Mouse (Mus musculus) lung, postnatal 4 days (tissue): ENCODE measurements around the gene Ifit1bl1.
A peak's percentile ranks its signal among the peaks of the same experiment; 100 is the strongest.
"Not testable (repeated sequence)": the region's sequence is repeated elsewhere in the genome, so short reads cannot be mapped to it uniquely, and the experiment has no call there.

Experiments used
- DNase-seq, 2 experiments: peaks; one replicate each; pipeline ENCODE4 v3.0.0; 2021

Gene Ifit1bl1

DNA sequence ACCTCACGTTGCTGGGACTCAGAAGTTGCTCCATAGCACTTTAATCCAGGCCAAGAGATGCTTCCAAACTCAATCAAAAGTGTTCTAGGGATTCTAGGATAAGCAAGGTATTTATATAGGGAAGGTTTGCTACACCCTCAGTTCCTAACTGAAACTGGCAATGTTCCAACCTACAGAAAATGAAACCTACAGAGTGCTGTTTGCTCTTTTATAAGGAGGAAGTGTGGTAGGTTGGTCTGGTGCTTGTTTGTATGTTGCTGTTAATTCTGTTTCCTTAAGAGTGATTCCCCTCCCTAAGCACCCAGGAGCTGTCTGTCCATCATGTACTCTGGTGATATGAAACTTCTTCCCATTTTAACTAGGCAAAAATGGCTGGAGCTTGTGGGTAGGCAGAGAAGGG, at the start of gene Ifit1bl1:
Gene Ifit1bl1 (minus strand): TSS at position 69 of the 400 bp plus-strand sequence.
- not testable (repeated sequence) for DNase-seq

DNA sequence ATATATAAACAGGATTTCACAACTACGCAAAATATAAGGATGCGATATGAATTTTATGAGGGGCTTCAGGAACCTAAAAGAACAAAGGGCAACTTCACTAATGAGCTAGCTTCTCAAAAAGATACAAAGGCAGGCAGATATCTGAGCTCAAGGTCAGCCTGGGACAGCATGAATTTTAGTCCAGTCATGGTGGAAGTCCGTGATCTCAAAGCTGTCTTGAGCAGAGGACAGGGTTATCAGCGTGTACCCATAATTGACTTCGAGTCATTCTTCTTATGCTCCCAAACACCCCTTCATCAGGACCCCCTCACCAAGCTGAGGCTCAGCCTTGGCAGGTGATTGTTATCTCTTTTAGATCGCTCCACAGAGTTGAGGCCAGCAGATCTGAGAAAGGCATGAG, 49.2 kb upstream of the Ifit1bl1 start:
- DNase-seq: no peak

DNA sequence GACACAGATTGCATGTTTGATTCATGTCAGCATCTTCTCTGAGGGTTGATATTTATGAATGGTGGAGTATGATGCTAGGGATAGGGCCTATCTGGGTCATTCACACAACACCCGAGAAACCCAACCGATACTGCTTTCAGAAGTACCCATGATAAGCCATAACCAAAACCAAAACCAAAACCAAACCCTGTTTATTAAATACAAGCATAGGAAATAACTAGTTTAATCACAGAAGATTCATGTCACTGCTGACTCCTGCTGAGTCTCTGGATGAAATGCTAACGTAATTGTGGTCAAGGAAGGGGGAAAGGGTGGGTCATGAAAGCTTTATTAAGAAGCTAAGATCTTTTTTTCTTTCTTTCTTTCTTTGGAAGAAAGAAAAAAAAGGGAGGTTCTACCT, 48.5 kb upstream of the Ifit1bl1 start:
- no peak for DNase-seq

DNA sequence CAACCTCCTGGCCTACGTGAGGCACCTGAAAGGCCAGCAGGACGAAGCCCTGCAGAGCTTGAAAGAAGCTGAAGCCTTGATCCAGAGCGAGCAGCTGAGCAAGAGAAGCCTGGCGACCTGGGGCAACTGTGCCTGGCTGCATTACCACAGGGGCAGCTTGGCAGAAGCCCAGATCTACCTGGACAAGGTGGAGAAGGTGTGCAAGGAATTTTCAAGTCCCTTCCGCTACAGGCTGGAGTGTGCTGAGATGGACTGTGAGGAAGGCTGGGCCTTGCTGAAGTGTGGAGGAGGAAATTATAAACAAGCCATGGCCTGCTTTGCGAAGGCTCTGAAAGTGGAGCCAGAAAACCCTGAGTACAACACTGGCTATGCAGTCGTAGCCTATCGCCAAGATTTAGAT, 45.9 kb upstream of the Ifit1bl1 start:
- peak; percentile 53 to 74 for DNase-seq

DNA sequence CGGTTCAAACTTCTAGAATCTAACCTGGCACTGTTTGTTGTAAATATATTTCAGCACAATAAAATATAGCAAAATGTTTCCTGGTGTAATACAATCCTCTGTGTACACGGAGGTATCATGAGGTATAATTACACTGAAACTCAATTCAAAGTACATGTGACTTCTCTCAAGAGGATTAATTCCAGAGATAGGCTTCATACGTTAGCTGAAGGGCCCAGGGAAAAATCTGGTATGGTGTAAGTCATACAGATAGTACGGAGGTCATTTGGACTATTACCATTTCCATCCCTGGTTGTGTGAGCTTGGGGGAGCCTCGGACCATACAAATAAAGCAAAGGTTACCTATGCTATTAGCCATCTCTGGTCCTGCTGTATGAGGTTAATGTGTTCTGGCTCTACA, 40.9 kb upstream of the Ifit1bl1 start:
- DNase-seq: no peak

DNA sequence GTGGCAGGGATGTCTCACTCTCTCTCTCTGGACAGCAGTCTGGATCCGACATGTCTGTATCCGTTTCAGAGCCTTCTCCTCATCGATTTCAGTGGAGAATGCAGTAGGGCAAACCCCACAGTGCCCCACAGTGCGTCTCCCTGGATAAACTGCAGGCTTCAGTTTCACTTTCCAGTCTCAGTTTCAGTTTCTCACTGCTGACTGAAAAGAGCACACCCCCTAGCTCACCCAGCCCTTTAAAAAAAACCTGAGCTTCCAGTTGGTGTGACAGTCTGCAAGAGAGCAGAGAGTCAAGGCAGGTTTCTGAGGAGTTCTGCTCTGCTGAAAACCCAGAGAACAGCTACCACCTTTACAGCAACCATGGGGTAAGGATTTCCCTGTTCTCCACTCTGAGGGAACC, 38.9 kb upstream of the Ifit1bl1 start, which contains the start of the genes Ifit1bl2 and Ifit1:
Gene Ifit1bl2 (minus strand): TSS at position 121 of the 400 bp plus-strand sequence.
Gene Ifit1 (plus strand): TSS at position 249 of the 400 bp plus-strand sequence.
- DNase-seq: peak in 1 of 2 experiments; percentile 16

DNA sequence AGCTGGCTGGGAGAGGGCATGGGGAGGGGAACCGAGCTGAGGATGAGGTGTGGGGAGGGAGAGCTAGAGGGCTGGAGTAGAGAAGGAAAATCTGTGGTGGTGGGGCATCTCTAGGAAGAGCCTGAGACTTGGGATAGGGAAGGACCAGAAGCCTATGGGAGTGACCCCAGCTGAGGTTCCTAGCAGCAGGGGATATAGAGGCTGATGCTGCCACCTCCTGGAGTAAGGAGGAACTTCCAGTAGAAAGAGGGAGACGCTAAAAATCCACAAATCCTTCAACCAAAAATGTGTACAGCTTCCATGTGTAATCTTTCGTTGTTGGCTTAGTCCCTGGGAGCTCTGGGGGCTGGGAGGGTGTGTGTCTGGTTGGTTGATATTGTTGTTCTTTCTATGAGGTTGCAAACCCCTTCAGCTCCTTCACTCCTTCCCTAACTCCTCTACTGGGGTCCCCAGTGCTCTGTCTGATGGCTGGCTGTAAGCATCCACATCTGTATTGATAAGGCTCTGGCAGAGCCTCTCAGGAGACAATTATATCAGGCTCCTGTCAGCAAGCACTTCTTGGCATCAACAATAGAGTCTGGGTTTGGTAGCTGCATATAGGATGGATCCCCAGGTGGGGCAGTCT, 35.3 kb upstream of the Ifit1bl1 start:
- DNase-seq: peak; percentile 28 to 73

DNA sequence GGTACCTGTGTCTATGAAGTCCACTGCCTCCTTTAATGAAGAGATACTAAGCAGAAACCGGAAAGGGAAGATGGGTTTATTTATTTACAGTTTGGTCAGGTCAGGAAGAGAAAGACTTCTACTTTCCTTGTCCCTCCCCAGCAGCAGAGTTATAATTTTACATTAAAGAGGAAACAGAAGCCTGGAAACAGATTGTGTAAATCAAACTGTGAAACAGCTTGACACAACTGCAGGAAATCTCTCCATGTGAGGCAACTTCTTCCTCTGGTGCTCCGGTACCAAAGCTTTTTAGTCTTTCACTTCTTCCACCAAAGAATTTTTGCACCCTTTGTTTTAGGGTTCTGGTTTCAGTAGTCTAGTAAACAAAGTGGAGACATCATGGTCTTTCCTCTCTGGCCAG, 31.7 kb upstream of the Ifit1bl1 start:
- DNase-seq: no peak

DNA sequence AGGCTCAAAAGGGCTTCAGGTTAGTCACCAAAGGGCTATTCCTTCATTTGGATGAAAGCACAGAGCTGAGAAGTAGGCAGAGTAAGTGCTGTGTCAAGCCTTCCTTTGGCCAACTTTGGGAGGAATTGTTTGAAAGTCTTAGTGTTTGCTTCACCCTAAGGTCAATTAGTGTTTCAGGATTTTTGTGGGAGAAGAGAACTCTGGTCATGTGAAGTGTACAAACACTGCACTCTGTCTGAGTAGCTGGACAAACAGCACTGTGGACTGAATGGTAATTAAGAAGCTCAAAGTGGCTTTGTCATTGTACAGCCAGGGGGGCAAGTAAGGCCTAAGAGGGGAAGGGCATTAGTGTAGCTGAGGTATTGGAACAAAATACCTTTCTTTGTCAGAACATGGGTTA, 29.7 kb upstream of the Ifit1bl1 start:
- peak; percentile 22 for DNase-seq

DNA sequence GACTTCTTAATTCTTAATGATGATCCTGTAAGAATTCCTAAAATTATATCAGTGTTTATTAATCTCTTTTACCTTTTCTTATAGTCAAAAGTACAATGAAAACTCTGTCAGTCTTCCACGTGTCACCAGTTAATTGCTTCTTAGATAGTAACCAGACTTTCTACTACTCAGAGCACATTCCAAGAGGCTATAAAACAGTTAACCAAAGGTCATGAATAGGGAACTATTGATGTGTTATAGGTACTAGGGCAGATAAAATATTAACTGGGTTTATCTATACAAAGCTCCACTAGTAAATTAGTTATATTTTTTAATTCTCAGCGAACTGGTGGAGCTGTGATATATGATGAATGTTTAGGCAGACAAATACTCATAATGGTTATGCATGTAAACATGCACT, 25.7 kb upstream of the Ifit1bl1 start:
- no peak for DNase-seq

DNA sequence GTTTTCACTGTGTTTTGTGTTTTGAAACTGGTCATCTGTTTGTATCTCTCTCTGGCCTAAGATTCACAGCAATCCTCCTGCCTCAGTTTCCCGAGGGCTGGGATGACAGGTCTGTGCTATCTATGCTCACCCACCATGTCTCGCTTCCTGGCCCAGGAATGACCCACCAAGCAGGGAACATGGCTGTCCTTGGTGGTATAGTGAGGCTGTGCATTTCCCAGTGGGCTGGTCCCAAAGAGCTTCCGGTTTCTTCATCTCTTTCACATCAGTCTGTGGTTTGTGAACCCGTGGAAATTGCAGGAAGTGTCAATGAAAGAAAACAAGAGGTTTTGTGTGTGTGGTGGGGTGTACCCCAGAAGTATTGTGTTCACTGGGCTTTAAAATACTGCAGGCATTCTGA, 22.9 kb upstream of the Ifit1bl1 start:
- no peak for DNase-seq

DNA sequence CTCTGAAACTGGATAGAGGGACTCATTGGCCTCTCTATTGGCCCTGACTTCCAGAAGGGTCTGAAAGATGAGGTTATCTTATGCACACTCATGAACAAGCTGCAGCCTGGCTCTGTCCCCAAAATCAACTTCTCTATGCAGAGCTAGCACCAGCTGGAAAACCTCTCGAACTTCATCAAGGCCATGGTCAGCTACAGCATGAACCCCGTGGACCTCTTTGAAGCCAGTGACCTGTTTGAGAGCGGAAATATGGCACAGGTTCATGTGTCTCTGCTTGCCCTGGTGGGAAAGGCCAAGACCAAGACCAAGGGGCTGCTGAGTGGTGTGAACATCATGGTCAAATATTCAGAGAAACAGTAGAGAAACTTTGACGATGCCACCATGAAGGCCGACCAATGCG, 22.0 kb upstream of the Ifit1bl1 start:
- no peak for DNase-seq

DNA sequence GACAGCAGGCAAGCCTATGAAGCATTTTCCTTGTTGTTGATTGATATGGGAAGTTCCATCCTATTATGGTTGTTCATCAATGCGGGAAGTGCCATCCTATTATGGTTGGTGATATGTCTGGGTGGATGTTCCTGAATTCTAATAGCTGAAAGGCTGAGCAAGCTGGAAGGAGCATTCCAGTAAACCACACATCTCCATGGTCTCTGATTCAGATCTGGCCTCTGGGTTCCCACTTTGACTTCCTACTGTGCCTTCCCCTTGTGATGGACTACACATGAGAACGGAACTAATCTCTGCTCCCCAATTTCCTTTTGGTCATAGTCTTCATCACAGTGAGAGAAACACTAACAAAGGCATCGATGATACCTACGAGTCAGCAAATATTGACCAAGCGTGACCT, 19.1 kb upstream of the Ifit1bl1 start:
- no peak for DNase-seq

DNA sequence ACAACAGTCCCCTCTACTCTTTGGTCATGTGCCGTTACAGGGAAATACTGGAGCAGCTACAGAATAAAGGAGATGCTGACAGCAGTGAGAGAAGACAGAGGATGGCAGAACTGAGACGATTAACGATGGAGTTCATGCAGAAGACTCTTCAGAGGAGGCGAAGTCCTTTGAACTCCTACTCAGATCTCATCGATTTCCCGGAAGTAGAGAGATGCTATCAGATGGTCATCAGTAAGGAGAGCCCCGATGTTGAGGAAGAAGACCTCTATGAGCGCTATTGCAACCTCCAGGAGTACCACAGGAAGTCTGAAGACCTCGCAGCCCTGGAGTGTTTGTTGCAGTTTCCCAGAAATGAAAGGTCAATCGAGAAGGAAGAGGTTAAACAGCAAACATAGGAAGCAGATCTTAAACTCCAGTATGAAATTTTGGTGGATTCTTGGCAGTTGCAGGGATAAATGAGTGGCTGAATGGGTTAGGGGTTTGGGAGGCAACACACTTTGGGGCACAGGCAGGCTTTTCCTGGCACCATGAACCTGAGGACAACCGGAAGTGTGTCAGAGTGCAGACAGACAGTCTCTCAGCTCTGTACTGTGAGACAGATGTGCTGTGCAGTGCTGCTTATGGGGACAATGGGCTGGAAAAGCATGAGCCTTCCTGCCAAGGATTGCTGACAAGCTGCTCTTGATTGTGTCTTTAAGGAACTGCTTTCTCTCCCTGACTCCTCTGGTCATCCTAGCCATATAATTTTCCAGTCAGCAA, 10.7 kb upstream of the Ifit1bl1 start:
- not testable (repeated sequence) for DNase-seq

DNA sequence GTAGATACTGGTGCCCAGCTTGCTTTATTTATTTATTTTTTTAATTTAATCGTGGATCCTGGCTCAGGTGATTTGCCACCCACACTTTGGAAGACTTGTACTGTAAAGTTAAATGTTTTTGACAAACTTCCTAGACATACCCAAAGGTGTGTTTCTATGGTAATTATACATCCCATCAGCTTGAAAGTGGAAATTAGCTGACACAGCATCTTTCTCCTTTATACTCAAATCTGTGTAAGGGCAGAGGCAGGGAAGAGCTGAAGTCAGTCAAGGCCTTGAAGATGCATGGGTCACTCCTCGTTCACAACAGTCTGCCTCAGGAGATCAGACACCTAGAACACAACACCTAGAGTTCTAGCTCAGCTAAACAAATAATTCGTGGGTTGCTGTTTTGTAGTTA, 8.4 kb upstream of the Ifit1bl1 start:
- DNase-seq: not testable (repeated sequence)

DNA sequence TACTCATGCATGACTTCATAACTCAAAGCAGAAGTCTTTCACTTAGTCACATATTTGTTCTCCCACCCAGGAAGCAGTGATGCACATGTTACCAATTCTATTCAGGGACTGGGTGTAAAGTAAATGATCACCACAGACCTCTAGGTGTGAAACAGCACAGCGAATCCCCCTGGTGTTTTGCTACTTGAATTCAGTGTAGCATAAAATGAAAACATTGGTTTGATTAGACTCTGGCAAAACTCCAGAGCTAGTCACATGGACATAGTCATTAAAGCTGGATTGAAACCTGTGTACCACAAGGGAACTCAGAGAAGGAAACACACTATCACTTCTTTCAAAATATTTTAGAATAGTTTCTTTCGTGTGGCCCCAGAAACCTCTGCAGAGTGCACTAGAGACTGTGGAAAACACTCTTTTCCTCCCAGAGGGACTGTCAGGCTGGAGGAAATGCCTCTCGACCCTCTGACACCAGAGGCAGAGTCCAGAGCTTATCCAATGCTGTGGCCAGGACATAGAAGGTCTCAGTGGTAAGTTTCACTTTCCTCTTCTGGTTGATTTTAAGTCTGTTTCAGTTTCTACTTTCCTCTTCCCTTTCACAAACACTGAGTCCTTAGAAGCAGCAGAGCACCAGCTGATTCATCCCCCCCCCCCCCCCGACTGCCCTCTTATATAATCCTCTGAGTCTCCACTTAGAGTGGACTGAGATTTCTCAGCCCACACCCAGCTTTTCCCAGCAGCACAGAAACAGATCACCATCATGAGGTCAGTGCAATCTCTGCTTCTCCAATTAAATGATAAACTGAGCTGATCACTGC, 5.7 kb upstream of the Ifit1bl1 start, which contains the start of gene Ifit3b:
Gene Ifit3b (plus strand): TSS at position 734 of the 815 bp plus-strand sequence.
- DNase-seq: peak in 1 of 2 experiments; percentile 33

DNA sequence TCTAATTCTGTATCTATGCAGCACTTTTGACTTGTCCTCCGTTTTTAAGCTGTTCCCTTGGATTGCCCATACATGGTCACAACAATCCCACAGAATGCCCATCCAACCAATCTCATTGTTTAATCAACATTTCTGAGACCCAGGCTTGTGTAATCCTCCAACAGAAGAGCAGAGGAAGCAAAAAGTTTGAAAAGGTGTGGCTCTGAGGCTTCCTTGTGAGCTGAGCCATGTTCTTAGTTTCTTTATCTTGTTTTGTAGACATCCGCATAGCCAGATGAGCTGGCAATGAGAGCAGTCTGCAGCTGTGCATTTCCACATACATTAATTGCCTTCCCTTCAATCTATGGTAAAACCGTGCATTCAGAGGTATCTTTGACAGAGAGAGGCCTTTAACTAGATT, 3.7 kb upstream of the Ifit1bl1 start:
- DNase-seq: no peak

DNA sequence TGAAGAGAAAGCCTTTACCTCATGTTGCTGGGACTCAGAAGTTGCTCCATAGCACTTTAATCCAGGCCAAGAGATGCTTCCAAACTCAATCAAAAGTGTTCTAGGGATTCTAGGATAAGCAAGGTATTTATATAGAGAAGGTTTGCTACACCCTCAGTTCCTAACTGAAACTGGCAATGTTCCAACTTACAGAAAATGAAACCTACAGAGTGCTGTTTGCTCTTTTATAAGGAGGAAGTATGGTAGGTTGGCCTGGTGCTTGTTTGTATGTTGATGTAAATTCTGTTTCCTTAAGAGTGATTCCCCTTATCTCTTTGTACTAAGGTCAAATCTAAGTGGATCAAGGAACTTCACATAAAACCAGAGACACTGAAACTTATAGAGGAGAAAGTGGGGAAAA, 2.5 kb downstream of the Ifit1bl1 start:
- not testable (repeated sequence) for DNase-seq

DNA sequence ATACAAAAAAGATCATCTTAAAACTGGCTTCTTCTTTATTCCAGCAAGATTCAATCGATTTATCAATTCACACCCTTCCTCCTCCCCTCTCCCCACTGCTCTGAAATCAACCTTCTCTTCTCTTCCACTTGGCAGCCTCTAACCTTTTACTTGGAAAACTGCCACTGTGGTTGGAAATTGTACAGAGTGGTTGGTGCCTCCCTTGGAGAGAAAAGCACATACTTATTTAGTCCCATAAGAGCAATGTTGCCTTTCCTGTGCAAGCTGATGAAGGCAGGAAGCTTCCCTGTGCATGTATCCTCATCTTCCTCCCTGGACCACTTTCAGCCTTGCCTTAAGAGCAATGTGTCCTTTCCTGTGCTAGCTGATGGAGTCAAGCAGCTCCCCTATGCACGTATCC, 3.4 kb downstream of the Ifit1bl1 start:
- peak in 1 of 2 experiments; percentile 43 for DNase-seq

DNA sequence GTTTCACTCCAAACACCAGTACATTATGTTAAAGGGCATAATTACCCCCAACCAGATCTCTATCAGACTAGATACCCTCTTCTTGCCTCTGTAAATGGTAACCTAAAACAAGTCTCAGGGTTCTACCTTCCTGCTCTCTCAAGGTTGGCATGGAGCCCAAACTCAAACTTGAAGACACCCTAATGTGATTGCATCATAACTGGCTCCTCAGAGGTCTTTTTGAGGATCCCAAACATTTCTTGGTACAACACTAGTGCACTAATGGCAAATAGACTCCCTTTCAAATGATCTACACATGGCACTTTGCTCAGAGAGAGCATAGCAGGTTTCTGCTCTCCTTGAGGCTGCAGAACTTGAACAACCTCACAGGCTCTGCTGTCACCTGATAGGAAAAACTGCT, 4.9 kb downstream of the Ifit1bl1 start:
- no peak for DNase-seq

DNA sequence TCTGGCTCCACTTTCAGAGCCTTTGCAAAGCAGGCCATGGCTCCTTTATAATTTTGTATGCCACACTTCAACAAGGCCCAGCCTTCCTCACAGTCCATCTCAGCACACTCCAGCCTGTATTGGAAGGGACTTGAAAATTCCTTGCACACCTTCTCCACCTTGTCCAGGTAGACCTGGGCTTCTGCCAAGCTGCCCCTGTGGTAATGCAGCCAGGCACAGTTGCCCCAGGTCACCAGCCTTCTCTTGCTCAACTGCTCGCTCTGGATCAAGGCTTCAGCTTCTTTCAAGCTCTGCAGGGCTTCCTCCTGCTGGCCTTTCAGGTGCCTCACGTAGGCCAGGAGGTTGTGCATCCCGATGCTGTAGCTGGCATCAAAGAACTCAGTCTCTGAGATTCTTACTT, 7.2 kb downstream of the Ifit1bl1 start:
- DNase-seq: peak in 1 of 2 experiments; percentile 55

DNA sequence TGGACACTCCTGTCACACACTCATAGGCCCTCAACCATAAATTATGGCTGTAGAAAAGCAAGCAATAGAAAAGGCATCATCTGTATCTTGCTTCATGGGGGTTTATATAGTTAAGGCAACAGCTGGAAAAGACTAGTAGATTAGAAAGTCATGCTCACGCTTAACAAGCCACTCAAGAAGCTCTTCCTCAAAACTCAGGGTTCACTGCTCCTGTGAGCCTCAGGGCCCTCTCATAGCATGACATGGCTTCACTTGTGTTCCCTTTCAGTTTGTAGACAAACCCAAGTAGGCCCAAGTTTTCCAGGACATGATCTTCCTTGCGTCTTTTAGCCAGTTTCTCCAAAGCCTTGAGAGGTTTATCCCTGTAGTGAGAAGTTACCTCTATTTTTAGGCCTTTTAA, 8.3 kb downstream of the Ifit1bl1 start:
- no peak for DNase-seq

DNA sequence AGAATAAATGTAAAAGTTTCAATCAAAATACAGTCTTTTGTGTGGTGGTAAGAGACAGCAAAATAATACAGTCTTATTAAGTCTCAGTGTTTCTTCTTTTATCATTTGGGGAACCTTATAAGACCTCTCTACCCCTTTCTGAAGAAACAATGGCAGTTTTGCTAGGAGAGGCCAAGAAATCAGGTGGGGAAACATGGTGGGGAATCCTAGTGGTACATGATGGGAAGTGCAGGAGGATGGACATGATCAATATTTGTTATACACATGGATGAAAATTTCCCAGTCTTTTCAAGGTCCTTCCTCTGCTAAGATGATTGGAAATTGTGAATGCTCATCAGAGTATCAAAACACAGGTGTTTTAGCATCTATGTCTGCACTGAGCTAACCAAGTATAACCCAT, 12.8 kb downstream of the Ifit1bl1 start:
- DNase-seq: no peak
